Mouse (Mus musculus) stomach, embryonic 14.5 days (tissue): ENCODE results near the gene Phf7. TPM values are rescaled to one million over a fixed set of nuclear protein-coding genes. Genes with fewer than 3 reads are reported as not detected.

Experiments used
- ATAC-seq: fragments of 200-750 bp; cut with Nextera tagmentation; 2 replicates; pipeline ENCODE4 v1.8.0; 2017; ENCODE audit warnings: low read depth, moderate TSS enrichment; ENCODE audit not compliant: insufficient number of reproducible peaks, insufficient read depth, low FRiP score
- H3K27ac ChIP-seq: fragments of 300-500 bp; sonication (generic); 2 replicates; pipeline ENCODE4 v1.5.1; 2014; ENCODE audit warnings: mild to moderate bottlenecking, low read length, moderate library complexity, mixed read lengths
- H3K27me3 ChIP-seq: fragments of 300-500 bp; sonication (generic); 2 replicates; pipeline ENCODE4 v1.6.1; 2014; ENCODE audit warnings: low read length, control low read depth, mixed read lengths; ENCODE audit not compliant: control insufficient read depth, insufficient read depth
- H3K36me3 ChIP-seq: fragments of 300-500 bp; sonication (generic); 2 replicates; pipeline ENCODE4 v1.6.1; 2014; ENCODE audit warnings: mild to moderate bottlenecking, control low read depth, low read length, moderate library complexity, mixed read lengths; ENCODE audit not compliant: control insufficient read depth, insufficient read depth
- H3K4me1 ChIP-seq: fragments of 300-500 bp; sonication (generic); 2 replicates; pipeline ENCODE4 v1.6.1; 2014; ENCODE audit warnings: low read length, control low read depth, mixed read lengths; ENCODE audit not compliant: control insufficient read depth, insufficient read depth
- H3K4me2 ChIP-seq: fragments of 300-500 bp; sonication (generic); replicated peaks from 2 replicates; pipeline ENCODE4 v1.6.1; 2014; ENCODE audit warnings: low read depth, low read length, control low read depth
- H3K4me3 ChIP-seq: fragments of 300-500 bp; sonication (generic); 2 replicates; pipeline ENCODE4 v1.5.1; 2014; ENCODE audit warnings: low read depth, low read length, control low read depth
- H3K9ac ChIP-seq: fragments of 300-500 bp; sonication (generic); replicated peaks from 2 replicates; pipeline ENCODE4 v1.6.1; 2014; ENCODE audit warnings: low read depth, mild to moderate bottlenecking, control low read depth, low read length, moderate library complexity, mixed read lengths
- H3K9me3 ChIP-seq: fragments of 300-500 bp; sonication (generic); 2 replicates; pipeline ENCODE4 v1.6.1; 2016; ENCODE audit warnings: low read depth, low read length, control low read depth; ENCODE audit not compliant: control insufficient read depth
- WGBS: fragments of 180-500 bp; shearing (Covaris S2); extraction: QIAGEN DNeasy Blood & Tissue Kit; methylation state at CpG from one replicate; pipeline ENCODE4 v1.1.7; 2014; 5-methylcytosine and 5-hydroxymethylcytosine counted together
- polyA plus RNA-seq: library from polyadenylated mRNA; unstranded; fragments of >200 nt; fragmentation: Nextera tagmentation; extraction: Ambion mirVana; gene quantifications from 2 replicates; pipeline ENCODE4 v1.2.1, GENCODE M21; 2014

Gene Phf7
- polyA plus RNA-seq, 1 experiment from 2014 or later: 11.3 TPM

DNA sequence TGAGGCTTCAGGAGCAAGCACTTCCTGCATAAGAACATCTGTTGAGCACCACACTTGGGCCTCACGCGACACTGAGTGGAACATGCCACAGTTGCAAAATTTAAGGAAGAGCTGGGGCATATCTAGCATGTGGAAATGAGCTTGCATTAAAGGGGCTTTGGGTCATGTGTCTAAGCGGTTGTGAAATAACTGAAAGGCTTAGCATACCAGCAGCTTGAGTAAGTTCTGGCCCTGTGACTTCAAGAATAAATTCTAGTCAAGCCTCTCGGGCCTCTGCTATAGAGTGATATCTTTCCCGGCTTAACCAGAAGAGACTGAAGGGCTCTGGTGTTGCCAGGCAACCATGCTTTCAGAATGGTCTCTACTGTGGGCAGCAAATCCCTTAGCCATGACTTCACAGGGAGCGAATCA is 62.3 kb downstream of the Phf7 start:
- no peak for ATAC-seq
- H3K27ac ChIP-seq: no peak overlapping the region

More for the DNA sequence above, 62.3 kb downstream of the Phf7 start:
- Histone ChIP-seq H3K4me2 (no peak overlapping the region), H3K9ac (no peak overlapping the region), H3K36me3 (peaks cover 99% of the 10 kb centered on the region), H3K4me3 (no peak overlapping the region), H3K27me3 (no peaks in the 10 kb centered on the region), H3K9me3 (no peaks in the 10 kb centered on the region), H3K4me1 (no peaks in the 10 kb centered on the region)
- 72% methylated on average over 6 of the region's 6 CpGs for WGBS

Other genes with a start within 250 kb of the Phf7 start
- 72.7 and 76.2 TPM in 2 replicates for gene Glt8d1, start 249.9 kb downstream of the Phf7 start, polyA plus RNA-seq
- gene Spcs1, start 249.6 kb downstream of the Phf7 start, polyA plus RNA-seq: 411 and 417 TPM in 2 replicates
- 119 TPM in 2 replicates for gene Pbrm1, start 232.2 kb downstream of the Phf7 start, polyA plus RNA-seq
- 124 and 128 TPM in 2 replicates for gene Gnl3, start 232.2 kb downstream of the Phf7 start, polyA plus RNA-seq
- 65.0 and 80.1 TPM in 2 replicates for gene Smim4, start 122.4 kb downstream of the Phf7 start, polyA plus RNA-seq
- 324 and 357 TPM in 2 replicates for gene Nt5dc2, start 120.3 kb downstream of the Phf7 start, polyA plus RNA-seq
- 48.3 and 54.4 TPM in 2 replicates for gene Stab1, start 82.7 kb downstream of the Phf7 start, polyA plus RNA-seq
- gene Tnnc1, start 43.0 kb downstream of the Phf7 start, polyA plus RNA-seq: 1.3 and 3.2 TPM in 2 replicates
- 347 and 368 TPM in 2 replicates for gene Nisch, start 34.4 kb downstream of the Phf7 start, polyA plus RNA-seq
- gene Sema3g, start 33.5 kb downstream of the Phf7 start, polyA plus RNA-seq: 0.34 and 0.43 TPM in 2 replicates
- 73.1 and 73.7 TPM in 2 replicates for gene Bap1, start 133 bp upstream of the Phf7 start, polyA plus RNA-seq
- gene Dnah1, start 72.6 kb upstream of the Phf7 start, polyA plus RNA-seq: 7.0 and 10.2 TPM in 2 replicates
- 42.1 and 45.1 TPM in 2 replicates for gene Capn7, start 85.3 kb upstream of the Phf7 start, polyA plus RNA-seq
- gene Sh3bp5, start 184.8 kb upstream of the Phf7 start, polyA plus RNA-seq: 8.9 and 10.7 TPM in 2 replicates
- gene Eaf1, start 243.1 kb upstream of the Phf7 start, polyA plus RNA-seq: 21.6 and 22.4 TPM in 2 replicates
- gene Mettl6, start 243.7 kb upstream of the Phf7 start, polyA plus RNA-seq: 62.2 and 65.9 TPM in 2 replicates